Mouse (Mus musculus) limb, embryonic 10.5 days (tissue): ENCODE results near the gene Atxn1. TPM values are rescaled to one million over a fixed set of nuclear protein-coding genes. Genes with fewer than 3 reads are reported as not detected.

ENCODE experiments used
- DNase-seq: peaks from one replicate; pipeline ENCODE4 v3.0.0-alpha.2; 2017; ENCODE audit warnings: low spot score
- H3K27ac ChIP-seq: fragments of 300-500 bp; sonication (generic); 2 replicates; pipeline ENCODE4 v1.5.1; 2016; ENCODE audit warnings: mild to moderate bottlenecking
- H3K27me3 ChIP-seq: fragments of 300-500 bp; sonication (generic); 2 replicates; pipeline ENCODE4 v1.6.1; 2016; ENCODE audit warnings: low read depth, mild to moderate bottlenecking; ENCODE audit not compliant: poor library complexity, severe bottlenecking
- H3K36me3 ChIP-seq: fragments of 300-500 bp; sonication (generic); 2 replicates; pipeline ENCODE4 v1.6.1; 2016; ENCODE audit warnings: mild to moderate bottlenecking, moderate library complexity
- H3K4me1 ChIP-seq: fragments of 300-500 bp; sonication (generic); 2 replicates; pipeline ENCODE4 v1.6.1; 2016
- H3K4me3 ChIP-seq: fragments of 300-500 bp; sonication (generic); 2 replicates; pipeline ENCODE4 v1.5.1; 2016; ENCODE audit warnings: mild to moderate bottlenecking, moderate library complexity
- H3K9me3 ChIP-seq: fragments of 300-500 bp; sonication (generic); replicated peaks from 2 replicates; pipeline ENCODE4 v1.6.1; 2016; ENCODE audit warnings: mild to moderate bottlenecking
- WGBS: fragments of 180-500 bp; shearing (Covaris S2); methylation state at CpG from one replicate; pipeline ENCODE4 v1.1.7; 2016; 5-methylcytosine and 5-hydroxymethylcytosine counted together
- polyA plus RNA-seq: library from polyadenylated mRNA; unstranded; fragments of >200 nt; fragmentation: Nextera tagmentation; extraction: Ambion mirVana; gene quantifications from 2 replicates; pipeline ENCODE4 v1.2.1, GENCODE M21; 2016

The Atxn1 gene
- polyA plus RNA-seq, 1 experiment from 2014 or later = 1.4 TPM

- H3K36me3 ChIP-seq = no peaks in the 10 kb centered on the region
- H3K4me3 ChIP-seq = no peak overlapping the region
- no peak for DNase-seq
- WGBS = 78% methylated on average over 7 of the region's 7 CpGs
- no peaks in the 10 kb centered on the region for H3K27me3 ChIP-seq
- peaks cover 17% of the 10 kb centered on the region for H3K4me1 ChIP-seq
- no peaks in the 10 kb centered on the region for H3K9me3 ChIP-seq
- H3K27ac ChIP-seq = no peak overlapping the region
Measured at GRCm38 (mm10) chr13:45935798-45936197, 29.0 kb downstream of the Atxn1 start.

- no peak overlapping the region for H3K27ac ChIP-seq
- no peaks in the 10 kb centered on the region for H3K9me3 ChIP-seq
- no peaks in the 10 kb centered on the region for H3K27me3 ChIP-seq
- no peak overlapping the region for H3K4me3 ChIP-seq
- H3K36me3 ChIP-seq = no peaks in the 10 kb centered on the region
- peaks cover 18% of the 10 kb centered on the region for H3K4me1 ChIP-seq
- WGBS = 80% methylated on average over 6 of the region's 6 CpGs
- DNase-seq = no peak
Measured at GRCm38 (mm10) chr13:45934841-45935240, 30.0 kb downstream of the Atxn1 start.

- no peak overlapping the region for H3K27ac ChIP-seq
- H3K4me3 ChIP-seq = no peak overlapping the region
- WGBS = 82% methylated on average over 7 of the region's 7 CpGs
- no peaks in the 10 kb centered on the region for H3K27me3 ChIP-seq
- DNase-seq = no peak
- peaks cover 20% of the 10 kb centered on the region for H3K4me1 ChIP-seq
- no peaks in the 10 kb centered on the region for H3K9me3 ChIP-seq
- no peaks in the 10 kb centered on the region for H3K36me3 ChIP-seq
Measured at GRCm38 (mm10) chr13:45934085-45934484, 30.7 kb downstream of the Atxn1 start.

GRCm38 (mm10) chr13:45932491-45932921 lies 32.3 kb downstream of the Atxn1 start:
- H3K36me3 ChIP-seq = no peaks in the 10 kb centered on the region
- H3K9me3 ChIP-seq = no peaks in the 10 kb centered on the region
- H3K27me3 ChIP-seq = no peaks in the 10 kb centered on the region
- no peak overlapping the region for H3K4me3 ChIP-seq
- no peak for DNase-seq
- H3K27ac ChIP-seq = no peak overlapping the region
- 90% methylated on average over 8 of the region's 8 CpGs for WGBS
- H3K4me1 ChIP-seq = peaks cover 9% of the 10 kb centered on the region; the same call in 1 of the 2 replicates

- 63% methylated on average over 1 of the region's 1 CpGs for WGBS
- Histone ChIP-seq H3K9me3 (no peaks in the 10 kb centered on the region), H3K27ac (no peak overlapping the region), H3K36me3 (no peaks in the 10 kb centered on the region), H3K4me1 (peaks cover 5% of the 10 kb centered on the region; the same call in 1 of the 2 replicates), H3K4me3 (no peak overlapping the region), H3K27me3 (no peaks in the 10 kb centered on the region)
- DNase-seq = no peak
Measured at GRCm38 (mm10) chr13:45931891-45932290, 32.9 kb downstream of the Atxn1 start.

- H3K9me3 ChIP-seq = no peaks in the 10 kb centered on the region
- WGBS = 95% methylated on average over 5 of the region's 5 CpGs
- H3K27ac ChIP-seq = no peak overlapping the region
- no peaks in the 10 kb centered on the region for H3K27me3 ChIP-seq
- H3K4me3 ChIP-seq = no peak overlapping the region
- H3K4me1 ChIP-seq = peaks cover 5% of the 10 kb centered on the region; the same call in 1 of the 2 replicates
- no peak for DNase-seq
- no peaks in the 10 kb centered on the region for H3K36me3 ChIP-seq
Measured at GRCm38 (mm10) chr13:45931215-45931614, 33.6 kb downstream of the Atxn1 start.

- H3K4me3 ChIP-seq = no peak overlapping the region
- WGBS = 71% methylated on average over 5 of the region's 5 CpGs
- no peak for DNase-seq
- H3K4me1 ChIP-seq = peaks cover 2% of the 10 kb centered on the region; the same call in 1 of the 2 replicates
- H3K27ac ChIP-seq = no peak overlapping the region
- no peaks in the 10 kb centered on the region for H3K27me3 ChIP-seq
- no peaks in the 10 kb centered on the region for H3K9me3 ChIP-seq
- H3K36me3 ChIP-seq = no peaks in the 10 kb centered on the region
Measured at GRCm38 (mm10) chr13:45929744-45930143, 35.1 kb downstream of the Atxn1 start.

- Histone ChIP-seq H3K4me1 (peaks cover 6% of the 10 kb centered on the region; the same call in 1 of the 2 replicates), H3K27me3 (no peaks in the 10 kb centered on the region), H3K4me3 (no peak overlapping the region), H3K9me3 (no peaks in the 10 kb centered on the region), H3K27ac (no peak overlapping the region), H3K36me3 (no peaks in the 10 kb centered on the region)
- WGBS = 87% methylated on average over 4 of the region's 4 CpGs
- DNase-seq = no peak
Measured at GRCm38 (mm10) chr13:45925294-45925693, 39.5 kb downstream of the Atxn1 start.

- no peaks in the 10 kb centered on the region for H3K27me3 ChIP-seq
- no peaks in the 10 kb centered on the region for H3K9me3 ChIP-seq
- 83% methylated on average over 7 of the region's 7 CpGs for WGBS
- 0 out of 2 replicates have a peak, but pooled peaks cover 4% of the 10 kb centered on the region for H3K4me1 ChIP-seq
- DNase-seq = no peak
- H3K27ac ChIP-seq = no peak overlapping the region
- H3K36me3 ChIP-seq = no peaks in the 10 kb centered on the region
- H3K4me3 ChIP-seq = no peak overlapping the region
Measured at GRCm38 (mm10) chr13:45924555-45924954, 40.3 kb downstream of the Atxn1 start.

GRCm38 (mm10) chr13:45923086-45923485 lies 41.7 kb downstream of the Atxn1 start:
- no peaks in the 10 kb centered on the region for H3K27me3 ChIP-seq
- H3K36me3 ChIP-seq = no peaks in the 10 kb centered on the region
- H3K9me3 ChIP-seq = no peaks in the 10 kb centered on the region
- DNase-seq = no peak
- no peak overlapping the region for H3K4me3 ChIP-seq
- no peak overlapping the region for H3K27ac ChIP-seq
- 97% methylated on average over 1 of the region's 1 CpGs for WGBS
- 0 out of 2 replicates have a peak, but pooled peaks cover 4% of the 10 kb centered on the region for H3K4me1 ChIP-seq

- no peak overlapping the region for H3K27ac ChIP-seq
- H3K4me1 ChIP-seq = 0 out of 2 replicates have a peak, but pooled peaks cover 4% of the 10 kb centered on the region
- H3K9me3 ChIP-seq = no peaks in the 10 kb centered on the region
- H3K27me3 ChIP-seq = no peaks in the 10 kb centered on the region
- 85% methylated on average over 9 of the region's 9 CpGs for WGBS
- no peak overlapping the region for H3K4me3 ChIP-seq
- DNase-seq = no peak
- no peaks in the 10 kb centered on the region for H3K36me3 ChIP-seq
Measured at GRCm38 (mm10) chr13:45922467-45922866, 42.3 kb downstream of the Atxn1 start.

GRCm38 (mm10) chr13:45918956-45919711 lies 45.7 kb downstream of the Atxn1 start:
- no peak for DNase-seq
- Histone ChIP-seq H3K9me3 (no peaks in the 10 kb centered on the region), H3K4me1 (0 out of 2 replicates have a peak, but pooled peaks cover 4% of the 10 kb centered on the region), H3K27me3 (no peaks in the 10 kb centered on the region), H3K27ac (no peak overlapping the region), H3K4me3 (no peak overlapping the region), H3K36me3 (no peaks in the 10 kb centered on the region)
- 92% methylated on average over 13 of the region's 15 CpGs for WGBS

- DNase-seq = no peak
- Histone ChIP-seq H3K27ac (no peak overlapping the region), H3K9me3 (no peaks in the 10 kb centered on the region), H3K4me1 (0 out of 2 replicates have a peak, but pooled peaks cover 4% of the 10 kb centered on the region), H3K36me3 (no peaks in the 10 kb centered on the region), H3K27me3 (no peaks in the 10 kb centered on the region), H3K4me3 (no peak overlapping the region)
- WGBS = 89% methylated on average over 12 of the region's 12 CpGs
Measured at GRCm38 (mm10) chr13:45918006-45918380, 46.8 kb downstream of the Atxn1 start.
